Mouse (Mus musculus): ENCODE data around the gene Gm21773.
"Not testable (repeated sequence)": the region's sequence is repeated elsewhere in the genome, so short reads cannot be mapped to it uniquely, and the experiment has no call there.

The Gm21773 gene

DNA sequence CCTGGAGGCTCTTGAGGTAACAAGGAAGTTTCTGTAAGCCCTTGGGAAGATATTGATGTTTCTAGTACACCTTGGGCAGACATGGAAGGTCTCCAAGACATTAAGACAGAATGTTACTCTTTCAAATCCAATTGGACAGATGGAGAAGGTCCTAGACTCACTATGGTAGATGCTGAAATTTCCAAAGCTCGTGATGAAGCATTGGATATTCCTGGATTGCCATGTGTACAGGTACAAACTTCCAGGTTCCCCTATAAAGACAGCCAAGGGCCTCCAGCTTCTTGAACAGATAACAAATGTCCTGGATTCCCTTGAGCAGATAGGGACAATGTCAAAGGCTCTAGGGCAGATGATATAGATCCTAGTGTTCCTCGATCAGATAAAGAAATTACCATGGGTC, at the start of gene Gm21773:
Gene Gm21773, minus strand, starts transcription at position 101 of the 400 bp plus-strand sequence.
- DNase-seq (ENCODE audit: low read depth, low spot score), result not testable (repeated sequence)
